Comparison of ENCODE assay signal across 8 mouse cellular contexts in the genomic region with DNA sequence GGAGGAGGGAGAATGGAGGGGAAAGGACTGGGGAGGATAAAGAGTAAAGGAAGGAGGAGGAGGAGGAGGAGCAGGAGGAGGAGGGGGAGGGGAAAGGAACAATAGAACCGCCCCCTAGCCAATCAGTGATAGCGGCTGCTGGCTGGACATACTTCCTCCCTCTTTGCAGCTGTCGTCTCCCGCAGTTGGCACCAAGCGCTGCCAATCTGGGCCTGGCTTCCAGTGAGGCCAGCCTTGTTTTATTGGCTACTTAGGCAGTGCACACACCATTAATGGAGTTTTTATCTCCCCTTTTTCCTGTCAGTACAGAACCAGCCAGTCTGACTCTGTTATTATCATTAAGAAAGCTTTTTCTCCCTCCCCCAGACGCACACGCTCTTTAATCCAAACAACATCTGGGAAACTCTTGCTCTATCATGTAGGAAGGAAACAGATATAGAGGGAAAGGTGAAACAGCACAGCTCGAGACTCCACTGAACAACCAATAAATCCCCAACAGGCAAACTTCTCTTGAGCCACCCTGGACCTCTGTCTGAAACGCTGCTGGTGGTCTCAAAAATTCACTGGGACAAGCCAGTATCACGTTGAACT. TPM values are rescaled to one million over a fixed set of nuclear protein-coding genes. Genes with fewer than 3 reads are reported as not detected.
DNase-seq lines count a peak whose midpoint lies in the region; ATAC-seq lines count a peak whose summit lies in the region.

No protein-coding gene starts in this region.

- 8% methylated on average over 10 of the region's 10 CpGs for WGBS in liver, embryonic 12.5 days (ENCODE audit: insufficient replicate concordance)

- H3K4me3 ChIP-seq in liver, embryonic 12.5 days: peak overlapping the region; percentile 27

- ATAC-seq in liver, embryonic 12.5 days: peak; percentile 84

- peak overlapping the region; percentile 36; the same call in 1 of the 2 replicates for H3K27ac ChIP-seq in liver, embryonic 12.5 days

- H3K27me3 ChIP-seq in liver, embryonic 12.5 days (replicated peaks): no peaks in the 10 kb centered on the region

- H3K4me2 ChIP-seq in liver, embryonic 12.5 days: peak overlapping the region; percentile 53

- peaks cover 64% of the 10 kb centered on the region for H3K4me1 ChIP-seq in liver, embryonic 12.5 days

- DNase-seq in MEL-GATA-1-ER (ENCODE audit: extremely low read depth, low read depth): peak; percentile 71
- DNase-seq in cerebellum, adult 8-10 months: peak; percentile 32
- peak; percentile 80 for DNase-seq in forelimb bud, embryonic 11.5 days (ENCODE audit: low read depth, low spot score)
- DNase-seq in heart, postnatal 25 days (ENCODE audit: low spot score): peak; percentile 83
- peak; percentile 78 to 86 for DNase-seq in kidney, postnatal 4 days
- peak; percentile 61 for DNase-seq in neural tube, embryonic 10.5 days (ENCODE audit: extremely low spot score, low spot score)
- peak; percentile 82 for DNase-seq in urinary bladder, postnatal 14 days (ENCODE audit: low spot score)

- no peaks in the 10 kb centered on the region for H3K9me3 ChIP-seq in liver, embryonic 12.5 days (replicated peaks)

- H3K36me3 ChIP-seq in liver, embryonic 12.5 days: no peaks in the 10 kb centered on the region

- intact Hi-C loops in heart, postnatal 25 days (cut with DNase I): loop anchor here (2.0 to 5.0 kb wide), 2 partner anchors 34 to 55 kb away; a partner anchor contains a TSS

- H3K9ac ChIP-seq in liver, embryonic 12.5 days: no peak overlapping the region

RNA-seq across cellular contexts. Expression of a gene that starts 34.6 kb away (rescaled TPM):
- total RNA-seq in heart, postnatal 25 days (2021): 10 to 100 TPM; 16.0 to 19.5 TPM
- 3.4 and 3.8 TPM in 2 replicates for polyA plus RNA-seq in liver, embryonic 12.5 days (2016; fragmentation: Nextera tagmentation; extraction: Ambion mirVana)

RNA-seq across cellular contexts. Expression of a gene that starts 34.7 kb away (rescaled TPM):
- 1 to 10 TPM; 3.1 to 3.8 TPM for total RNA-seq in heart, postnatal 25 days (2021)
- 1.8 and 2.6 TPM in 2 replicates for polyA plus RNA-seq in liver, embryonic 12.5 days (2016; fragmentation: Nextera tagmentation; extraction: Ambion mirVana)

Comparison
In these comparisons a context has a peak if more than half of its experiments do, and no peak if none do; other contexts are left out.
1. Peak in every context shown above with its lines: DNase-seq, ATAC-seq, H3K4me3 ChIP-seq and H3K27ac ChIP-seq.
2. DNase-seq: peak in every context shown above with its lines; median percentile 83 in heart, postnatal 25 days; 82 in kidney, postnatal 4 days; 82 in urinary bladder, postnatal 14 days; 80 in forelimb bud, embryonic 11.5 days; 71 in MEL-GATA-1-ER; 61 in neural tube, embryonic 10.5 days; 32 in cerebellum, adult 8-10 months.